In the genomic region with DNA sequence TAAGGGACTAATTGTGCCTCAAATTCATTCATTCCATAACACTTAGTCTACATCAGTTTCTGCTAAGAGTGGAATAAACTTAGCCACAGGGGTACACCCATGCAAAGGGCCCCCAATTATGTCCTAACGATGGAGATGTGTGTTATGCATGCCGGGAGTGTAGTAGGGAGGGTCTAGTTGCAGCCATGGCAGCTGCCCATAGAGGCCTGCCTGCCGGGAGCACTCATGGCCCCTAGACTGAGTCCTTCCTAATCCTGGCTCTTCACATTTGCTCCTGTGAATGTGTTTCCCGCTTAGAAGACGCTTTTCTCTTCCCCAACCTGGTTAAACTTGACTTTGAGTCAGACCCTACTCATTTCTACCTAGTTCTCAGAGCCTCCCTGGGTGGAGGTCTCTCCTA, we compare ENCODE assay signal across 20 mouse cellular contexts. TPM values are rescaled to one million over a fixed set of nuclear protein-coding genes. Genes with fewer than 3 reads are reported as not detected.
A peak's percentile ranks its signal among the peaks of the same experiment; 100 is the strongest.
DNase-seq lines count a peak whose midpoint lies in the region; ATAC-seq and TF ChIP-seq lines count a peak whose summit lies in the region.
"Had no signal": no experiment of that assay in that cellular context is flagged by ENCODE, and none has a peak within 500 bp of the region (broad histone marks: within the 10 kb centered on the region; RNA-seq: fewer than 3 reads in every experiment).

No protein-coding gene starts in this region.

- intact Hi-C loops in heart, postnatal 14 days (cut with DNase I), result no loop called here

- no peaks in the 10 kb centered on the region for H3K9me3 ChIP-seq in midbrain, embryonic 11.5 days (ENCODE audit: control insufficient read depth, low read length)
- H3K9me3 ChIP-seq in midbrain, embryonic 13.5 days, result no peaks in the 10 kb centered on the region
- no peaks in the 10 kb centered on the region for H3K9me3 ChIP-seq in limb, embryonic 10.5 days (replicated peaks)
- H3K9me3 ChIP-seq in forebrain, postnatal 0 days (ENCODE audit: low read length), result no peaks in the 10 kb centered on the region
- H3K9me3 ChIP-seq: G1E had no signal

- no peak overlapping the region for H3K4me2 ChIP-seq in midbrain, embryonic 11.5 days
- H3K4me2 ChIP-seq in midbrain, embryonic 13.5 days (replicated peaks), result no peak overlapping the region
- no peak overlapping the region for H3K4me2 ChIP-seq in forebrain, postnatal 0 days (ENCODE audit: low read depth)

- DNase-seq in heart, adult 11 months, result peak; percentile 67
- no peak for DNase-seq in heart, postnatal 14 days
- peak; percentile 61 for DNase-seq in midbrain, embryonic 11.5 days (ENCODE audit: low spot score, missing footprints)
- DNase-seq in limb, embryonic 10.5 days (ENCODE audit: low spot score), result no peak
- DNase-seq in forebrain, postnatal 0 days, result no peak
- DNase-seq: adrenal gland, adult 2 months; adrenal gland, adult 8-10 months; adrenal gland, postnatal 10 days; adrenal gland, postnatal 14 days; adrenal gland, postnatal 25 days; adrenal gland, postnatal 36 days; B cell, adult 2 months; cerebellum, adult 11 months; cerebellum, adult 11-12 months; cerebellum, adult 18-20 months had no signal

- H3K4me3 ChIP-seq in midbrain, embryonic 11.5 days (ENCODE audit: low read depth, low read length), result no peak overlapping the region
- H3K4me3 ChIP-seq in midbrain, embryonic 13.5 days (replicated peaks), result no peak overlapping the region
- H3K4me3 ChIP-seq in limb, embryonic 10.5 days, result no peak overlapping the region
- no peak overlapping the region for H3K4me3 ChIP-seq in forebrain, postnatal 0 days (ENCODE audit: low read depth, low read length)

- H3K36me3 ChIP-seq in midbrain, embryonic 11.5 days (ENCODE audit: control insufficient read depth, insufficient read depth, low read length), result no peaks in the 10 kb centered on the region
- no peaks in the 10 kb centered on the region for H3K36me3 ChIP-seq in midbrain, embryonic 13.5 days
- no peaks in the 10 kb centered on the region for H3K36me3 ChIP-seq in limb, embryonic 10.5 days
- no peaks in the 10 kb centered on the region for H3K36me3 ChIP-seq in forebrain, postnatal 0 days (ENCODE audit: insufficient read depth)
- H3K36me3 ChIP-seq: G1E had no signal

- H3K4me1 ChIP-seq in midbrain, embryonic 11.5 days (ENCODE audit: control insufficient read depth, insufficient read depth, low read length), result peaks cover 4% of the 10 kb centered on the region; the same call in 1 of the 2 replicates
- H3K4me1 ChIP-seq in midbrain, embryonic 13.5 days (replicated peaks), result peaks cover 15% of the 10 kb centered on the region; the same call in 1 of the 2 replicates
- H3K4me1 ChIP-seq in limb, embryonic 10.5 days, result peaks cover 36% of the 10 kb centered on the region
- no peaks in the 10 kb centered on the region for H3K4me1 ChIP-seq in forebrain, postnatal 0 days (ENCODE audit: insufficient read depth)

- no peak for ATAC-seq in midbrain, embryonic 11.5 days (ENCODE audit: low FRiP score)
- no peak for ATAC-seq in midbrain, embryonic 13.5 days
- no peak for ATAC-seq in forebrain, postnatal 0 days
- ATAC-seq: activated CD4-positive, CD25-positive, alpha-beta regulatory T cell, adult 4 months; CD4-positive, CD25-positive, alpha-beta regulatory T cell, adult 4 months; Patski had no signal

- H3K9ac ChIP-seq in midbrain, embryonic 11.5 days (ENCODE audit: low read length), result no peak overlapping the region
- no peak overlapping the region for H3K9ac ChIP-seq in midbrain, embryonic 13.5 days (replicated peaks)
- no peak overlapping the region for H3K9ac ChIP-seq in forebrain, postnatal 0 days

- no peaks in the 10 kb centered on the region for H3K27me3 ChIP-seq in midbrain, embryonic 11.5 days (ENCODE audit: control insufficient read depth, insufficient read depth, low read length)
- H3K27me3 ChIP-seq in midbrain, embryonic 13.5 days, result no peaks in the 10 kb centered on the region
- no peaks in the 10 kb centered on the region; the same call in 1 of the 2 replicates for H3K27me3 ChIP-seq in limb, embryonic 10.5 days (ENCODE audit: low read depth, poor library complexity, severe bottlenecking)
- no peaks in the 10 kb centered on the region for H3K27me3 ChIP-seq in forebrain, postnatal 0 days (ENCODE audit: insufficient read depth, low read length)
- H3K27me3 ChIP-seq: Patski had no signal

- no peak for TF ChIP-seq CTCF in forebrain, postnatal 0 days (IDR thresholded peaks at IDR 0.05; ENCODE audit: low read depth)

- WGBS in midbrain, embryonic 11.5 days, result 89% methylated on average over 5 of the region's 5 CpGs
- 91% methylated on average over 5 of the region's 5 CpGs for WGBS in midbrain, embryonic 13.5 days
- 86% methylated on average over 5 of the region's 5 CpGs for whole genome bisulfite sequencing in limb, embryonic 10.5 days
- 78% methylated on average over 5 of the region's 5 CpGs for WGBS in forebrain, postnatal 0 days

- H3K27ac ChIP-seq in midbrain, embryonic 11.5 days (ENCODE audit: low read depth, low read length), result no peak overlapping the region
- no peak overlapping the region for H3K27ac ChIP-seq in midbrain, embryonic 13.5 days
- 0 out of 2 replicates have a peak overlapping the region, but pooled peaks have one; percentile 12 for H3K27ac ChIP-seq in limb, embryonic 10.5 days
- no peak overlapping the region for H3K27ac ChIP-seq in forebrain, postnatal 0 days (ENCODE audit: low read depth, low read length)

RNA-seq across cellular contexts. Expression of gene Bag3, which starts 11.5 kb away (rescaled TPM):
- 100 to 1,000 TPM; 165 to 182 TPM for total RNA-seq in heart, postnatal 14 days (2021)
- polyA plus RNA-seq in midbrain, embryonic 11.5 days (2014; fragmentation: Nextera tagmentation; extraction: Ambion mirVana), result 3.0 and 4.3 TPM in 2 replicates
- polyA plus RNA-seq in midbrain, embryonic 13.5 days (2015; fragmentation: Nextera tagmentation; extraction: Ambion mirVana), result 2.1 and 2.6 TPM in 2 replicates
- polyA plus RNA-seq in limb, embryonic 10.5 days (2016; fragmentation: Nextera tagmentation; extraction: Ambion mirVana), result 9.3 TPM in 2 replicates
- 2.2 and 4.1 TPM in 2 replicates for total RNA-seq in forebrain, postnatal 0 days (2014; rRNA removed)
- 3.0 and 3.8 TPM in 2 replicates for polyA plus RNA-seq in forebrain, postnatal 0 days (2015; fragmentation: Nextera tagmentation; extraction: Ambion mirVana)

RNA-seq across cellular contexts. Expression of gene Tial1, which starts 50.4 kb away (rescaled TPM):
- total RNA-seq in heart, postnatal 14 days (2021), result 10 to 100 TPM; 46.4 to 53.8 TPM
- 43.9 and 46.6 TPM in 2 replicates for polyA plus RNA-seq in midbrain, embryonic 11.5 days (2014; fragmentation: Nextera tagmentation; extraction: Ambion mirVana)
- polyA plus RNA-seq in midbrain, embryonic 13.5 days (2015; fragmentation: Nextera tagmentation; extraction: Ambion mirVana), result 37.3 and 40.1 TPM in 2 replicates
- polyA plus RNA-seq in limb, embryonic 10.5 days (2016; fragmentation: Nextera tagmentation; extraction: Ambion mirVana), result 24.2 and 24.9 TPM in 2 replicates
- total RNA-seq in forebrain, postnatal 0 days (2014; rRNA removed), result 60.9 and 76.7 TPM in 2 replicates
- 17.3 and 22.5 TPM in 2 replicates for polyA plus RNA-seq in forebrain, postnatal 0 days (2015; fragmentation: Nextera tagmentation; extraction: Ambion mirVana)

Comparison
In these comparisons a context has a peak if more than half of its experiments do, and no peak if none do; other contexts are left out.
1. DNase-seq: peak in heart, adult 11 months (single experiment) and midbrain, embryonic 11.5 days (single experiment); none in heart, postnatal 14 days (0 of 2), limb, embryonic 10.5 days (single experiment) and forebrain, postnatal 0 days (single experiment).